Mouse (Mus musculus) limb, embryonic 10.5 days (tissue): ENCODE data around the gene Lrrc41. TPM values are rescaled to one million over a fixed set of nuclear protein-coding genes. Genes with fewer than 3 reads are reported as not detected.

Experiments
- DNase-seq: peaks from one replicate; pipeline ENCODE4 v3.0.0-alpha.2; 2017; ENCODE audit warnings: low spot score
- H3K27ac ChIP-seq: fragments of 300-500 bp; sonication (generic); 2 replicates; pipeline ENCODE4 v1.5.1; 2016; ENCODE audit warnings: mild to moderate bottlenecking
- H3K27me3 ChIP-seq: fragments of 300-500 bp; sonication (generic); 2 replicates; pipeline ENCODE4 v1.6.1; 2016; ENCODE audit warnings: low read depth, mild to moderate bottlenecking; ENCODE audit not compliant: poor library complexity, severe bottlenecking
- H3K36me3 ChIP-seq: fragments of 300-500 bp; sonication (generic); 2 replicates; pipeline ENCODE4 v1.6.1; 2016; ENCODE audit warnings: mild to moderate bottlenecking, moderate library complexity
- H3K4me1 ChIP-seq: fragments of 300-500 bp; sonication (generic); 2 replicates; pipeline ENCODE4 v1.6.1; 2016
- H3K4me3 ChIP-seq: fragments of 300-500 bp; sonication (generic); 2 replicates; pipeline ENCODE4 v1.5.1; 2016; ENCODE audit warnings: mild to moderate bottlenecking, moderate library complexity
- H3K9me3 ChIP-seq: fragments of 300-500 bp; sonication (generic); replicated peaks from 2 replicates; pipeline ENCODE4 v1.6.1; 2016; ENCODE audit warnings: mild to moderate bottlenecking
- WGBS: fragments of 180-500 bp; shearing (Covaris S2); methylation state at CpG from one replicate; pipeline ENCODE4 v1.1.7; 2016; 5-methylcytosine and 5-hydroxymethylcytosine counted together
- polyA plus RNA-seq: library from polyadenylated mRNA; unstranded; fragments of >200 nt; fragmentation: Nextera tagmentation; extraction: Ambion mirVana; gene quantifications from 2 replicates; pipeline ENCODE4 v1.2.1, GENCODE M21; 2016

Lrrc41 gene
- polyA plus RNA-seq, 1 experiment from 2014 or later = 81.0 TPM

DNA sequence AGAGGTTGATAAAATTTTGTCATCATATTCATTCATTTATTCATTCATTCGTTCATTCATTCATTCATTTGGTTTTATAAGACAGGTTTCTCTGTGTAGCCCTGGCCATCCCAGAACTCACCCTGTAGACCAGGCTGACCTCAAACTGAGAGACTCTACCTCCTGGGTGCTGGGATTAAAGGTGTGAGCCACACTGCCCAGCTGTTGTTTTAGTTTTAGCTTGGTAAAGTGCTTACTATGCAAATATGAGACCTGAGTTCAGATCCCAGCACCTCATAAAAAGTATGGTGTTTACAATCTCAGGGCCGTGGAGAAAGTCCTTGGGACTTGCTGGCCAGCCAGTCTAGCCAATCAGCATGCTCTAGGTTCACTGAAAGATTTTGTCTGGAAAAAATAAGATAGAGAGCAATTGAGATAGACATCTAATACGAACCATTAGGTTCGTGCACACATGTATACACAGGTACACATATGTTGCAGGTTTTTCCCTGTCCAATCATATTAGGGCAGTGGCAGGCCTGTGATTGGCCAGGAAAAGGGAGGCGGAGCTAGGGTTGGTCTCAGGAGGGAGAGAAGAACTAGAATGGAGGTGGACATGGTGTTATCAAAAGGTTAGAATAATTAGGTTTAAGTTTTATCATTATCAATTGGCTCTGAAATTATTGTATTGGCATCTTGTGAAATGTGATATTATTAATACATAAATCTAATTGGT, 15.9 kb upstream of the Lrrc41 start:
- H3K4me1 ChIP-seq = 0 out of 2 replicates have a peak, but pooled peaks cover under 1% of the 10 kb centered on the region
- H3K27ac ChIP-seq = no peak overlapping the region
- 82% methylated on average over 5 of the region's 5 CpGs for WGBS
- DNase-seq = no peak
- no peak overlapping the region for H3K4me3 ChIP-seq
- no peaks in the 10 kb centered on the region for H3K36me3 ChIP-seq
- H3K9me3 ChIP-seq = no peaks in the 10 kb centered on the region
- no peaks in the 10 kb centered on the region for H3K27me3 ChIP-seq

DNA sequence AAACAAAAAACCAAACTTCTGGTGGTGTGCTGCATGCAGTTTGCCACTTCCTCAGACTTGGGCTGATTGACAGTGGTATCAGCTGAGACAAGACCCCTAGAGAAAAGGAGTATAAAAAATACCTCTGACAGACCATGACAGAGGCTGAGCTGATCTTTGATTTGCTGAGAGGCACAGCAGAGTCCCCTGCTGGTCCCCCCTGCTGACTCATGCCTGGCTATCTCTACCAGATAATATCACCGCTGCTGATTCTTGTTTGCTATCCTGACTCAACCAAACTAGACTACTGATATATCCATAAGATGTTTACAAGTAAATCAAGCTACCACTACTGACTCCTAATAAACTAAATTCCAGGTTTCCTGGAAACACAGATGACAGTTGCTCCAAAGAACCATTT, 11.2 kb upstream of the Lrrc41 start:
- DNase-seq = no peak
- H3K27me3 ChIP-seq = no peaks in the 10 kb centered on the region
- no peak overlapping the region for H3K27ac ChIP-seq
- 56% methylated on average over 1 of the region's 1 CpGs for WGBS
- H3K36me3 ChIP-seq = peaks cover 41% of the 10 kb centered on the region
- H3K4me3 ChIP-seq = no peak overlapping the region
- H3K4me1 ChIP-seq = no peaks in the 10 kb centered on the region
- H3K9me3 ChIP-seq = no peaks in the 10 kb centered on the region

DNA sequence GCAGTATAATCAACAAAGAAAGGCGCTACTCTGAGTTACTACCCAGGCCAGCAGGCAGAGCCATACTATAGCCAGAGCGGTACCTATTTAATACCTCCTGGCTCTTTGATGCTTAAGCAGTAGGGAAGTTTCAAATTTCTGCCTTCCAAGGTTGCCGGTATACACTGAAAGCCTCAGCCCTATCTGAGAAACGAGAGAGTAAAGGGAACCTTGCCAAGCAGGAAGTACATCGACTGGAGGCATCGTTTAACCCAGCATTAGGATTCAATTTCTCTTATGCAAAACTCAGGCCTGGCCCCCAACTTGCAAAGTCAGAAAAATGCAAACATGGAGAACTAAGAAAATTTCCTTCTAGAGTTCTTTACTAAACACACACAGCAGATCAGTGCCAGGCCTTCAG, 5.0 kb upstream of the Lrrc41 start:
- WGBS = 83% methylated on average over 6 of the region's 6 CpGs
- H3K36me3 ChIP-seq = peaks cover 54% of the 10 kb centered on the region

DNA sequence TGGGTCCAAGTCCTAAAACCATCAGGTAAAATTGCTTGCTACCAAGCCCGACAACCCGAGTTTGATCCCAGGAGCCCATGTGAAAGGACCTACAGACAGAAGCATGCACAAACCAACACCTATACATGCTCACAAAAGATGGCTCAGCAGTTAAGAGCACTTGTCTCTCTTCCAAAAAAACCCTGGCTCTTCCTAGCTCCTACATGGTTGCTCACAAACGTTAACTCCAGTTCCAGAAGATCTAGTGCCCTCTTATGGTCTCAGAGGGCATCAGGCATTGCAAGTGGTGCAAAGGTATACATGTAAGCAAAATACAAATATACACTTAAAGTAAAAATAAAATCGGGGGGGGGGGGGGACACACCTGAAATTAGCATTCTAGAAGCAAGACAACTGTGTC, 1.9 kb upstream of the Lrrc41 start:
- Histone ChIP-seq H3K27ac (no peak overlapping the region), H3K9me3 (no peaks in the 10 kb centered on the region), H3K4me1 (peaks cover 29% of the 10 kb centered on the region), H3K4me3 (peak overlapping the region; percentile 96; the same call in 1 of the 2 replicates), H3K36me3 (peaks cover 24% of the 10 kb centered on the region), H3K27me3 (no peaks in the 10 kb centered on the region)
- 64% methylated on average over 4 of the region's 4 CpGs for WGBS
- DNase-seq = no peak

More for the DNA sequence above, 5.0 kb upstream of the Lrrc41 start:
- no peak overlapping the region for H3K27ac ChIP-seq
- H3K9me3 ChIP-seq = no peaks in the 10 kb centered on the region
- H3K27me3 ChIP-seq = no peaks in the 10 kb centered on the region
- no peak for DNase-seq
- H3K4me1 ChIP-seq = peaks cover 14% of the 10 kb centered on the region
- H3K4me3 ChIP-seq = no peak overlapping the region

GRCm38 (mm10) chr4:116074145-116074675, 859 bp upstream of the Lrrc41 start:
- peaks cover 29% of the 10 kb centered on the region for H3K4me1 ChIP-seq

DNA sequence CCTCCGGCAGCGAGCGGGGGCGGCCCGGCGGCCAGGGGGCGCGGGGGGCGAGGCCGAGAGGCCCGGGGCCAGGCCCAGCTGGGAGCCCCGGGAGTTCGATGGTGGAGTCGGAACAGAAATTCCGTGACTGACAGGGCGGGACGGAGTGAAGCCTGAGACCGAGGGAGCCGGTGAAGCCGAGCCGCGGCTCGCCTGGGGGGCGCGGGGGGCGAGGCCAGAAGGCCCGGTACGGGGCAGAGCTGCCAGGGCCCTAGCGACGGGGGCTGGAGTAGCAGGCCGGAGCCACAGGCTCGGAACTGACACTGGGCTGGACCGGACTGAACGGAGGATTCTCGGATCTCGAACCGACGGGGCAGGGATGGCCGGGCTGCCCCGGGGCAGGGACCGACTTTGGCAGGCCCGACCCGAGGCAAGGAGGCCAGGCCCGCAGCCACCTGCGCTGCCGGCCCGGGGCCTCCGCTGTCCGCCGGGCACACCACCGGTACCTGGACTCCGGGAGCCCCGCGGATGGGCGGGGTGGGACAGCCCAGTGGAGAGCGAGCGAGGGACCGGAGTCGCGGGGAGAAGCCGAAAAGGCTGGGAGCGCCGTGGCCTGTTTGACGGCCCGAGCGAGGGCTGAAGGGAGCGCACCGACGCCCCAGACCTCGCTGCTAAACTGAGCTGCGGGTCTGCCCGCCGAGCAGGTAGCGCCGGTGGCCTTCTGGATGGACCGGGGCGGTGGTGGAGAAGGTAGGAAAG, 731 bp downstream of the Lrrc41 start:
- Histone ChIP-seq H3K27me3 (no peaks in the 10 kb centered on the region), H3K27ac (peak overlapping the region; percentile 98), H3K4me1 (peaks cover 29% of the 10 kb centered on the region), H3K9me3 (no peaks in the 10 kb centered on the region), H3K36me3 (peaks cover 19% of the 10 kb centered on the region), H3K4me3 (peak overlapping the region; percentile 96)
- DNase-seq = peak; percentile 84
- WGBS = under 1% methylated on average over 77 of the region's 77 CpGs

More at GRCm38 (mm10) chr4:116074145-116074675, 859 bp upstream of the Lrrc41 start:
- Histone ChIP-seq H3K4me3 (peak overlapping the region; percentile 96), H3K36me3 (peaks cover 18% of the 10 kb centered on the region), H3K27me3 (no peaks in the 10 kb centered on the region), H3K27ac (peak overlapping the region; percentile 98), H3K9me3 (no peaks in the 10 kb centered on the region)
- 1% methylated on average over 8 of the region's 8 CpGs for WGBS
- no peak for DNase-seq

GRCm38 (mm10) chr4:116076369-116077231, 1.5 kb downstream of the Lrrc41 start:
- Histone ChIP-seq H3K27ac (peak overlapping the region; percentile 98), H3K9me3 (no peaks in the 10 kb centered on the region), H3K4me1 (peaks cover 29% of the 10 kb centered on the region), H3K27me3 (no peaks in the 10 kb centered on the region), H3K36me3 (peaks cover 27% of the 10 kb centered on the region), H3K4me3 (peak overlapping the region; percentile 96)
- WGBS = 4% methylated on average over 37 of the region's 37 CpGs
- peak; percentile 73 for DNase-seq

DNA sequence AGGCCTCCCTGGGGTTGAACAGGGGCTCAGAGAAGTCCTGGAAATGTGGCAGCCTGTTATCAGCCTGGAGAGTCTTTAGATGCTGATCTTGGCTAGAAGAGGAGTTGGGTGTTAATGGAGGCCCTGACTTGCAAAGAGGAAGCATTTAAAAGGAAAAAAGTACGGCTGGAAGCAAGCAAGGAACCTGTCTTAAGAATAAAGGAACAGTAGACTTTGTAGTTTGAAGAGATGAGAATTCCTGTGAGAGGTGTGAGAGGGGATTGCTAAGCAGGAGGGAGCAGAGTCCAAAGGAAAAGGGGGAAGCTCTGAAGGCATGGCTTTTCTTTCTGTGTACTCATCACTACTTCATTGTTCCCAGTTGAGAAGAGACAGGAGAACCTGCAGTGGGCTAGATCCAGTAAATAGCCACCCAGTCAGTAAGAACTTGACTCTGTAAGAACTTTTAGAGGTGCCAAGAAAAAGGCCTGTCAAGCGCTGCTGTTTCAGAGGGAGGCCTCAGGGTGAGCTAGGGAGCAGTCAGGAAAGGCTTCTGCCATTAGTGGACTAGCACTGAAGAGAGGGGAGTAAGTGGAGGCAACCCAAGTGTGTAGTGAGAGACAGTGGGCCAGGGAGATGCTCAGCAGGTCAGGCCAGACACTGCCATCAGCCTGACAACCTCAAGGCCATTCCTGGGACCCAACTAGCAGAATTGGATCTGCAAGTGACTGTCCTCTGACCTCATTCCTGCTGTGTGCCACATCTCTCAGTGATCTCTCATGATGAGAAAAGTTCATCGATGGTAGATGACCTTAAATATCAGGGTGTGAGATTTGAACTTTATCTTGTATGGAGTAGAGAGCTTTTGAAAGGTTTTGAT, 2.4 kb downstream of the Lrrc41 start:
- DNase-seq = no peak
- peaks cover 29% of the 10 kb centered on the region for H3K4me1 ChIP-seq
- no peaks in the 10 kb centered on the region for H3K27me3 ChIP-seq
- peak overlapping the region; percentile 96 for H3K4me3 ChIP-seq
- 60% methylated on average over 3 of the region's 3 CpGs for WGBS
- peak overlapping the region; percentile 98 for H3K27ac ChIP-seq
- H3K36me3 ChIP-seq = peaks cover 36% of the 10 kb centered on the region
- H3K9me3 ChIP-seq = no peaks in the 10 kb centered on the region

GRCm38 (mm10) chr4:116088510-116089249, 13.6 kb downstream of the Lrrc41 start:
- WGBS = 91% methylated on average over 23 of the region's 23 CpGs
- DNase-seq = no peak
- Histone ChIP-seq H3K4me1 (no peaks in the 10 kb centered on the region), H3K27ac (no peak overlapping the region), H3K36me3 (peaks cover 99% of the 10 kb centered on the region), H3K9me3 (no peaks in the 10 kb centered on the region), H3K27me3 (no peaks in the 10 kb centered on the region), H3K4me3 (no peak overlapping the region)

DNA sequence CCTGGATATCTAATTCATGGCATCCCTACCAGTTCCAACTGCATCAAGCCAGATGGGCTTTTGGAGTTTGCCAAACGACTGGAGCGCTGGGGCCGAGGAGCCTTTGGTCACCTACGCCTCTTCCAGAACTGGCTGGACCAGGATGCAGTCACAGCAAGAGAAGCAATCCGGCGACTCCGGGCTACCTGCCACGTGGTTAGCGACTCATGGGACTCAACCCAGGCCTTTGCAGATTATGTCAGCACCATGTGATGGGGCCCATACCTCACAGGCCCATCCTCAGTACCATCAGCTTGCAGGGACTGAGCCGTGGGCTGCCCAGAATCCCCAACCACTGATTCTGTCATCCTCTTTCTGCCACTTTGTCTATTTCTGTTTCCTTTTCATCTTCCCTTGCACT, 21.2 kb downstream of the Lrrc41 start:
- H3K27me3 ChIP-seq = no peaks in the 10 kb centered on the region
- H3K4me1 ChIP-seq = no peaks in the 10 kb centered on the region
- peaks cover 100% of the 10 kb centered on the region for H3K36me3 ChIP-seq
- no peak overlapping the region for H3K4me3 ChIP-seq
- WGBS = 89% methylated on average over 10 of the region's 10 CpGs
- no peaks in the 10 kb centered on the region for H3K9me3 ChIP-seq
- no peak for DNase-seq
- H3K27ac ChIP-seq = no peak overlapping the region

GRCm38 (mm10) chr4:116097211-116097610, 22.1 kb downstream of the Lrrc41 start:
- H3K4me1 ChIP-seq = no peaks in the 10 kb centered on the region
- H3K9me3 ChIP-seq = no peaks in the 10 kb centered on the region
- H3K4me3 ChIP-seq = no peak overlapping the region
- no peaks in the 10 kb centered on the region for H3K27me3 ChIP-seq
- H3K27ac ChIP-seq = no peak overlapping the region
- peaks cover 100% of the 10 kb centered on the region for H3K36me3 ChIP-seq
- WGBS = 83% methylated on average over 8 of the region's 8 CpGs
- no peak for DNase-seq
